Mouse (Mus musculus): Measurements from ENCODE around the gene Nacc2. TPM values are rescaled to one million over a fixed set of nuclear protein-coding genes. Genes with fewer than 3 reads are reported as not detected.
A peak's percentile ranks its signal among the peaks of the same experiment; 100 is the strongest.

Nacc2 gene
- total RNA-seq, 4 experiments from 2014 or later, result 42.6 to 58.0 (median 46.9) TPM

DNA sequence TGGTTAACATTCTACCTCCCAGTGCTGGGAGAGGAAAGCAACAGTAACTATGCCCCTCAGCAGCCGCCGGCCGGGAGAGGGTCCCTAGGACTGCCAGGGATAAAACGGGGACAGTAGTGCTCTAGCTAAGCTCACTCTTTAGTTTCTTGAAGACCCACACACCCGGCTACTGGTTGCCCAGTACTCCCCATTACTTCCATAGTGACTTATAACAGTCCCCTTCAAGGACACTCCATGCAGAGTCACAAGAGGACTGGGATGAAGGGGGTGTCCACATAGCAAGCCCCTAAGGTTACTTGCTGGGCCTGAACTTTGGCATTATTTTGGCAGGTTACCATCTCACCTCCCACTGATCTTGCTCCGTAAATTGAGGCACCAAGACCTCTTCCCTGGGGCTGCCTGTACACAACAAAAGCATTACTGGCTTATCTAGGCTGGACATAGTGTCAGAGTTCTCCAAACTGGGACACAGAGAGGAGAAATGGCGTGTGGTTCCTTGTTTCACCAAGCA, 16.1 kb upstream of the Nacc2 start:
- no peak for DNase-seq

DNA sequence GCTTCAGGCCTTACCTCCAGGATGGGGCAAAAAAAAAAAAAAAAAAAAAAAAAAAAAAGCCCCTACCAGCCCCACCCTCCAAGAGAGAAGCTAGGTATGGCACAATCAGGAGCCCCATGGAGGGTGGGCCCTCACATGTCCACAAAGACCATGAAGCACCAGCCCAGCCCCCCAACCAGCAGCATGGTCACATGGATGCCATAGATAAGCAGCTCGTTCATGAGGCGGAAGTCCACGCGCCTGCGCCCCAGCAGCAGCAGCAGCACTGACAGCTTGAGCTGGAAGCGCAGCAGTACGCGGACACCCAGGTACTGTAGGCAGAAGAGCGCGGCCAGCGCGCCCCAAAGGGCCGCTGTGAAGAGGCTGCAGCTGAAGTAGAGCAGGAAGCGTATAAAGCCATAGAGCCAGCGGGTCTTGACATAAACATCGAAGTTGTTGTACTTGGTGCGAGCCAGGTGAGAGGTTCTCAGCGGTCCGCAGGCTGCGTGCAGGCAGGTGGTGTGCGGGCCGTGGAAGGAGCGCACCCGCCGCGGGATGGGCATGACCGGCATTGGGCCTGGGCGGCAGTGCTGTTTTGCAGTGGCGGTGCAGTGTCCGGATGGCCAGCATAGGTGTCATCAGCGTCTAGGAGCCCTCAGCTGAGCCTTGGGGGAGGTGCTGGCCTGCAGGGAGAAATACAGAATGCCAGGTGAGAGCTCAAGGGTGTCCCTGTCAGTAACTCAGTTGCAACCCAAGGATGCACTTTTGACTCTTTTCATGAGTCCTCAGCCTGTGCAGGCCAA, 15.4 kb upstream of the Nacc2 start:
- DNase-seq, result no peak

DNA sequence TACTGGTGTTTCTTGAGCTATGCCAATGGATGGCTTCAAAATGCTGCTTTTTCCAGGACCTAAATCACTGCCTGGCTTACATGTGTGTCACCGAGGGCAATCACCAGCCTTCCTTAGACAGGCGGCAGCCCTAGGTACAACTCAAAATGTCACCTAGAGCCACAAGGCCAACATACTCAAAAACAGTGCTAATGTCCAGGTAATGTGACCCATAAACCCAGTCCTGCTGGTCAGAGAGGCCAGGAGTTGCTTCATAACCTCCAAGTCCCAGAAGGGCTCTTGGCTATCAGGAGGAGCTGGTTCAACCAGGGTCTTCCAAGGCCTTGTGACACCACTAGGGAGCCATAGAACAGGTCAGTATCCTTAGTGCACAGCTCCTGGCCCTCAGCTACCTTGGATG, 11.6 kb upstream of the Nacc2 start:
- no peak for DNase-seq

DNA sequence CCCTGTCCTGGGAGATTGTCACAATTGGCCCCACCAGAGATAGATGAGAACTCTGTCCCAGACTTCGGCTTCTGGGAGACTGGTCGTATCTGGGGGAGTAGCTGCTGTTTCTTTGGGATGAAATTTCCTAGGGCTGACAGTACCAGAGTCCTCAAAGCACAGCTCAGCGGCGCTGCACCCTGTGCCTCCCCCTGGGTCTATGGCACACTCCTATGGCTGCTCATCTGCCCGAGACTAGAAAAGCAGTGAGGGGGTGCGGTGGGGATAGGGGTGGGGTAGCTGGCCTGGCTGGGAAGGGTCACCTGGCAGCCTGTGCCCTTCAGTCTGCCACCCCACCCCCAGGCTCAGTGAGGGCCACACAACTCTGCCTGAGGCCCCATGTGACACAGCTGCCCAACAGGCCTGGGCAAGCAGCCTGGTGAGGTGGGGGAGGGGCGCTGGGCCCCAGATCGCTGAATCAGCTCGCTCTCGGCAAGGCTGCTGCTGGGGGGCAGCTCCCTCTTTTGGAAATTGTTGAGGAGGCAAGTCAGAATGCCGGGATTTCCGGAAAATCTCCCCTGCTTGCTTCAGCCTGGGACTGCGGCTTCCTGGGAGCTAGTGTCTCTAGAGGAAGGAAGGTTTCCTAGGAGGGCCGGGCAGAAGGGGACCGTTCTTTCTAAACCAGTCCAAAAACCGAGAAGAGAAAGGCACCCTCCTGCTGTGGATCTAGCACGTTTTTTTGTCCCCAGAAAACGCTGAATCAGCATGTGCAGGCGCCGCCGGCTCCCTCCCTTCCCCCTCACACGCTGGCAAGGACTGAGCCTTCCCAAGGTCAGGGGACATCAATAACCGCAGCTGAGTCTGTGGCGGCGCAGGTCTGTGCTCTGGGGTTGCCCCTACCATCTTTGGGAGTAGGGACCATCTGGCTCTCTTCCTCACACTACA, 9.9 kb upstream of the Nacc2 start:
- peak; percentile 86 for DNase-seq

DNA sequence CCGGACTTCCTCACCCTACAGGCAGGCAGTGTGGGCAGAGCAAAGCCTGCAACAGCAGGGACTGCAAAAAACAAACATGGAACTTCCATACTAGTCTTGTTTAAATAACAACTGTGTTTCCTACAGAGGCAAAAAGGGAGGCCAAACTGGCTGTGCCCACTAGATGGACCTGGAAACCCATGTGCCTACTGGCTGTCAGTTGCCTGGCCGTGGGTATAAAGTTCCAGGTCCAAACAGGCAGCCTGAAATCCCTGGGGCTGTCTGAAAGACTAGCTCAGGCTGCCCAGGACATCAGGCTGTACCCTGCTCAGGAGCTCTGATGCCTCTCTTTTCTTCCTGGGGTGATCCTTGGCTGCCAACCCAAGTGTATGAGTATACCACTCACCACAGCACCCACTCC, 8.3 kb upstream of the Nacc2 start:
- no peak for DNase-seq

DNA sequence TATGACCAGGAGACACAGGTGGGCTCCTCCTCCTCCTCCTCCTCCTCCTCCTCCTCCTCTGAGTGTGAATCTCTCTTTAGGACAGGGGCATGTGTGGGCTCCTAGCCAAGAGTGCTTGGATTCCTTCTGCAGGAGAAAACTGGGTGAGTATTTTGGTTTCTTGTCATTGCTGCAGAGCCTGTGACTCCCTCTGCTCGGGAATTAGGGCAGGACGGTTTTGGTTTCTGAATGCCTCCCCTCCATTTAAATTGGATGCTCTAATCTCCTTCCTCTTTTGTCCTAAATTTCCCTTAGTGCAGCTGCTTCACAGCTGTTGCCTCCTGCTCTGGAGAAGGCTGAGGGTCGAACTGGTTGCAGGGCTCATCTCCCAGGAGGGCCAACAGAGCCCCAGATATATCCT, 6.9 kb upstream of the Nacc2 start:
- DNase-seq, result no peak

DNA sequence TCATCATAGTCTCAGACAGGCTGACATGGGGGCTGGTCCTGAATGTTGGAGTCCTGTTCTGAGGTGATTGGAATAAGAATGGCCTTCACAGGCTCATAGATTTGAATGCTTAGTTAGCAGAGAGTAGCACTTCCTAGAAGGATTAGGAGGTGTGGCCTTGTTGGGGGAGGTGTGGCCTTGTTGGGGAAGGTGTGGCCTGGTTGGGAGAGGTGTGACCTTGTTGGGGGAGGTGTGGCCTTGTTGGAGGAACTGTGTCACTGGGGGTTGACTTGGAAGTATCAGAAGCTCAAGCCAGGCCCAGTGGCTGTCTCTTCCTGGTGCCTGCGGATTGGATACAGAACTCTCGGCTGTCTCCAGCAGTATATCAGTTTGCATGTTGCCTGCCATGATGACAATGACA, 6.3 kb upstream of the Nacc2 start:
- no peak for DNase-seq

DNA sequence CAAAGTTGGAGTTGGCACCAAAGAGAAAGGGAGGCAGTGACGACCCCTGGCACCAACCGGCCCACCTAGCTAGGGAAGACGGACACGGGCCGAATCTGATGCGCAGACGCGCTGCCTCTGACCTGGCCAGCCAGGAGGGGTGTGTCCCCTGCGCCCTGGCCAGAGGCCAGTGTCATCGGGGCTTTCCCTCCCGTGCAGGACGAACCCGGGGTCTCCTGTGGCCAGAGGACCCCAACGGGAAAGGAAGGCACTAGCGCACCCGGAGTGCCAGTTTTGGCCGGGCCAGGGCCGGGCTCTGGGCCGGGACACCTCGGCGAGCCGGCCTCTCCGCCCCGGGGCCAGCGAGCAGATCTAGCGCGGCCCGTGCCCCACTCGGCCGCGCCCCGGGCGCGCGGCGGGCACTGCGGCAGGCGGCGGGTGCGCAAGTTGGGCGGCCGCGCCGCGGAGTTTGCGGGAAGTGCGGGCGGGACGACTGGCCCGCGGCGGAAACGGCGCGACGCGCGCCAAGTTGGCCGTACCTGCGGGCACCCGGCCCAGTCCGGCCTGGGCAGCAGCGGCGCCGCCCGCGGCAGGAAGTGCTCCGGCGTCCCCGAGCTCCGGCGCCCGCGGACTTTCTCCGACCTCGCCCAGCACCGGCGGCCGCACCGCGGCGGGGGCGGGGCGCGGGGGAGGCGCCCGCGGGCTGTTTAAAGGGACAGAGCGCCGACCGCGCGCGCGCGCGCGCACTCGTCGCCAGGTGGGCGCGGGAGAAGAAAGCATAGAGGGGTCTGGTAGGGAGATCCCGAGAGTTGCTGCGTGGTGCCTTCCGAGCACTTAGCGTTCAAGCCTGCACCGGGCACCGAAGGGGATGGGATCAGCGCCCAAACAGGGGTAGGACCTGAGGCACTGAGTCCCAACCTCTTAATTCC, 595 bp downstream of the Nacc2 start:
- peak; percentile 52 for DNase-seq

DNA sequence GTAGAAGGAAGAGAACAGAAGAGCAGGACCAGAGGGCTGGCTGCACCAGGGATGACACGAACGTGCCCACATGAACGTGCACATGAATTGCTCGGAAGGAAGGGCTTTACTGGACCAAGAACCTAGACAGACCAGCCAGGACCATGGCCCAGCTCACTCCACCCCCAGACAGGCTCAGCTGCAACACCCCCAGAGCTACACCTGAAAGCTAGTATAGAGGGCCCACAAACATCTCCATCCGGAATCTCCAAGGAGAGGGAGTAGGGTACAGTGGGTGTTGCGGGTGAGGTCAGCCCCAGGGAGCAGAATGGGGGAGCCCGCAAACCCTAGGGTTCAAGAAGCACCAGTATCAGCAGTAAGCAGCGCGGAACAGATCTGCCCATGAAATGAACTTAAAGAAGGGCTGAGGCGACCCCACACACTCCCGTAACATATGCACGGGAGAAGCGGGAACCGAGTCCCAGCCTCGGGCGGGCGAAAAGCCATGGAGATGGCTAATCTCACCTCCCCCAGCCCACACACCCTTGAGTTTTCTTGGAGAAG, 1.4 kb downstream of the Nacc2 start:
- no peak for DNase-seq

DNA sequence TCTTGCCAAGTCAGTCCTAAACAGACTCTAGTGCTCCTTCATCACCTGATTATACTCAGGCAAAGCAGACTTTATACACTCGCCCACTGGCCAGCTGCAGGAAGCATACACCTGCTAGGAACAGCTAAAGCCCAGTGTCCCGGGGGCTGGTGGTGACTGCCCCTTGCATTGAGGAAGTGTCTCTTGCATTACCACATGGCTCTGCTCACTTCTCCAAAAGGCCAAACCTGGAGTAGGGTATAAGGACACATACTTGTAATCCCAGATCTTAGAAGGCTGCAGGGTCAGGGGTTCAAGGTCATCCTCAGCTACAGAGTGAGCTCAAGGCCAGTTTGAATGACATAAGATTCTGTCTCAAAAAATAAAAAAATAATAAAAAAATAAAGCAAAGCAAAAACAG, 3.4 kb downstream of the Nacc2 start:
- DNase-seq, result no peak

DNA sequence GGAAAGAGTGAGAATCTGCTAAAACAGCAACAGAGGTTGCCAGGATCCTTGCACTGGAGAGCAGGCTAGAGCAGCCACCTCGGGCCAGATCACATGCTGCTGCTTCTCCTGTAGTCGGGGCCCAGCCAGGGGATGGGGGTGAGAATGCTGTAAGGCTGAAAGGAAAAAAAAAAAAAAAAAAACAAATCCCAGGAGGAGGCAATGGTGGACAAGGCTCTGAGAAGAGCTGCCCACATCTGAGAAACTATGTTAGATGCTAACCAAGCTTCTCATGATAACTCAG, 3.8 kb downstream of the Nacc2 start:
- DNase-seq, result no peak

DNA sequence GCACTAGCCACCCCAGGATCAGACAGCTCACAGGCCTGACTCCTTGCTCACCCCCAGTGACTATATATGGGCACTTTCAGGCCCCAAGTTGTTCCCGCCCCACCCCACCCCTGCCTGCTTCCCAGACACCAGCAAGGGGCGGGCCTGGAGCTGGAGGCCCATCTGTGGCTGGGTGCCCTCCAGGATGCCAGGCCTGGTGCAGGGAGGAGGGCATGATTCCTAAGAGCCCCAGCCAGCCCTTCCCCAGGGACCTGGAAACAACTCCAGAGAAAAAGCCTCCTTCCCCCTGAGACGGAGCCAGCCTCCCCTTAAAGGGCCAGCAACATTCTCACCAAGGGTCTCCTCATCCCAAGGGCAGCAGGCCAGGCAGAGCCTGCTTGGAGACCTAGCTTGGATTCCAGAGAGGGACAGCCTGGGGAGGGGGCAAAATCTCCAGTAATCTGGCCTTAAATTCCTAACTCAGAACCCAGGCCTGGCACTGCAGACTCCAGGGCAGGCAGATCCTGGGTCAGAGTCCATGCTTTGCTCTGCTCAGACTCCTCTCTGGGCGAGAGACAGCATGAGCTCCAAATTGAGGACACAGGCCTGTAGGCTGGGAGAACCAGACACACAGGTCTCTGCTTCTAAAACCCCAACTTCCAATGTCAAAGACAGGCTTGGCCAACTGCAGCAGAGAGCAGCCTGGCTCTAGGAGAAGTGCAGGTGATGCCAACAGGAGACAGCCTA, 4.3 kb downstream of the Nacc2 start:
- DNase-seq, result no peak

DNA sequence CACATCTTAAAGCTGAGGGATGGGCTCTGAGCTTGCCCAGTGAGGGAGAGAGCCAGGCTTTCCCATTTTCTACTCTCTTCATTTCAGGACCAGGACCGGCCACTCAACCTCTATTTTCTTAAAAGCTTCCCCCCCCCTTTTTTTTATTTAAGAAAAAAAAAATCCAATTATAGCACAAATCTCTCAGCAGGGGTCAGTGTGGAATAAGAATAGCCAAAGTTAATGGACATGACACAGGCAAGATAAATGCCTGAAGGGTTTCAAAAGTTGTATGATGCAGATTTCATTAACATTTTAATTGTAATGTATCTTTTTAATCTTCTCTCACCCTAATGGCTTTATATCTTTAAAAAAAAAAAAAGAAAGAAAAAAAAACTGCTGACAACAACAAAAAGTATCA, 5.4 kb downstream of the Nacc2 start:
- no peak for DNase-seq

DNA sequence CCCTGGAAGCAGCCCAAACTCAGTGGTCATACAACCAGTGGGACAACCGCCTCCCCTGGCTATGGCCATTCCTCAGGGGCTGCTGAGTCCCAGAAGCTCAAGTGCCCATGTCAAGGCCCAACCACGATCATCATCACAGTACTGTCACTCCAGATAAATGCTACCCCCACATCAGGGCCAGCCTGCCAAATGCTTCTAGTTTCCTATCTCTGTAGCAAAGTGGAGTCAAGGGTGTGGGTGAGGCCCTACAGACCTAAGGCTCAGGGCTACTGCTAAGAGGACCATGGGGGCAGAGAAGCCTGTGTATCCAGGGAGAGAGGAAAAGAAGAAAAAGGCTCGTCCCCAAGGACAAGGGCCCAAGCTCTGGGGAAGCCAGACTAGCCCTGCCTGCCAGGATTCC, 6.5 kb downstream of the Nacc2 start:
- DNase-seq, result no peak

DNA sequence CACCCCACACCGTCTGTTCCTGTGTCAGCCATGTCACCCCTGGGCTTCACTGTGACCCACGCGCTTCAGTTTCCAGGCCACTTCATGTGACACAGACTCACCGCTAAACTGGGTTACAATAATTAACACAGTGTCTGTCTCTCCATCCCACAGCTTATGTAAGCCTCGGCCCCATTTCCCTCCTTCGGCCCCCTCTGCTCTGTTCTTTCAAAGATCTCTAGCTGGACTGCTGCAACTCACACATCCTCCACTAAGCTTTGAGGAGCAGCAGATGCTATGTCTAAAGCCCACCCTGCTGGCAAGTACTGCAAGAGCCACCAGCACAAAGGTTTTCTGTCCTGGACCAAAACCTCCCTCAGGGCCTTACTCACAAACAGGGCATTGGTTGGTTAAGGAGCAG, 7.8 kb downstream of the Nacc2 start:
- DNase-seq, result no peak

DNA sequence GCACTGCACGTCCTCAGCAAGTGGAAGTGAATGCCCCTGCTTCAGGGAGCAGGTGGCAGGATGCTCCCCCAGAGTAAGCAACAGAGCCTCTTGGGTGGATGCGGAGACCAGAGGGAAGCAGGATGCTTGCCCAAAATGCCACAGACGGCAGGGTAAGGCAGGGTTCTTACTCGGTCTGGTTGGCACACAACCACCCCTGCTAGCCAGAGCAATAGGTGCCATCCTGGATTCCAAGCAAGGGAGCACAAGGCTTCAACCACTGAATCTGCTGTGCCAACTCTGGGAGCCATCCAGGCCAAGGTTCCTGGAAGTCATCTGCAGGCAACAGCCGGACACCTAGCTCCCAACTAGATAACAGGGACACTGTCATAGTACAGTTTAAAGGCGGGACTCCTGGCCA, 14.8 kb downstream of the Nacc2 start:
- no peak for DNase-seq

DNA sequence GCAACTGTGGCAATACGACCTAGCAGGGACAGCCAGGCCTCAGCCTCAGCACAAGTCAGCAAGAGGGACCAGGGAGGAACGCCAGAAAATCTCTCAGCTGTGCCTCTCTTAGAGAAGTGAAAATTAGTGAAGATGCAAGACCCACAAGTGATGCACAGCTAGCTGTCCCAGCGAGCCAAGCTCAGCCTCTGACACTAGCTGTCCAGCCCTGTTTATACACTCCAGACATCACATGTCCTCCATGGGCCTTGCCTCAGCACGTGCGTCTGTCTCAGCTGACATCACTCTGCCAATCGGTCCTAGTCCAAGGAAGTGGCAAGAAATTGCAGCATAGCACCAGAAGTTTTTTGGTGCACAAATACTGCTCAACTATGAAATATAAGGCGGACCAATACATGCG, 16.0 kb downstream of the Nacc2 start:
- no peak for DNase-seq

DNA sequence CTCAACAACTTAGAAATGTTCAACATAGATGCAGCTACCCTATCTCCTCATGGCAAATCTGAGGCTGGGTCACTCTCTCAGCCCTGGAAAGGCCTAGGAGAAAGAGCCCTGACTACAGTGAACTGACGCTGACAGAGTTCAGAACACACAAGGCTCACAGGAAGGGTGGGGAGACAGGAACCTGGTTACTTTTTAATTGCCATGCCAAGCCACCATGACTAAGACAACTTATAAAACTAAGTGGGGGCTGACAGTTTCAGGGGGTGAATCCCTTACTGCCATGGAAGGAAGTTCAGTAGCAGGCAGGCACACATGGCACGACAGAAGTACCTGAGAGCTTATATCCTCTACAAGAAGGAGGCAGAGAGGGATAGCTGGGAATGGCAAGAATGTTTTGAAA, 16.8 kb downstream of the Nacc2 start:
- DNase-seq, result no peak

DNA sequence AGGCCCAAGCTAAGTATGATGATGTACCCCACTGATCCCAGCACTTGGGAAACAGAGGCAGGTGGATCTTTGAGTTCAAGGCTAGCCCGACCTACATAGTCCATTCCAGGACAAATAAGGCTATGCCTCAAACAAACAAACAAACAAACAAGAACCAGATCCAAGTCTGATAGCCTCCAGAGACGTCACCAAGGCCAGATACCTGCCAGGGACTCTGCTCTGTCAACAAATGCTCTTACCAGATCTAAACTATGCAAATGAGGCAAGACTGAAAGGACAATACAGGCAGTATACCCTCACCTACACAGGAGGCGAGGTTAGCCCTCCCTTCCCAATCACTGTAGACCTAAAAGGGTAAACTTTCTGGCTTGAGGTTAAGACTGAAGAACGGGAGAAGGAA, 22.7 kb downstream of the Nacc2 start:
- DNase-seq, result no peak

DNA sequence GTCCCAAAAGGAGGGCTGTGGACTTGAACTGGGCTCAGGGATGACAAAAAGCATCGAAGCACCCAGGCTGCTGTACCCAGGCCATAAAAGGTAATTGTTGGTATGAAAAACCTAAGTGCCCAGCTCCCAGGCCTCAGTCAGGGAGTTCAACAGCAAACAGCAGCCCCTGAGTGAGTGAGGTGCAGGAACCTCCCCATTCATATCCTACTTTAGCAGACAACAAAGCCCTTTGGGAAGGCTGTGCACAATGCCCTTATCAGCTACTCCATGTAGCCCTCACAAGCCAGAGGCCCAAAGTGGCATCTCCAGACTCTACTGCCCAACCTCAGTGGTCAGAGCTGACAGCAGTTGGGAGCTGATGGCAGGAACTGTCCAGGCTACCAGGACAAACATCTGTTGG, 23.2 kb downstream of the Nacc2 start:
- DNase-seq, result no peak

DNA sequence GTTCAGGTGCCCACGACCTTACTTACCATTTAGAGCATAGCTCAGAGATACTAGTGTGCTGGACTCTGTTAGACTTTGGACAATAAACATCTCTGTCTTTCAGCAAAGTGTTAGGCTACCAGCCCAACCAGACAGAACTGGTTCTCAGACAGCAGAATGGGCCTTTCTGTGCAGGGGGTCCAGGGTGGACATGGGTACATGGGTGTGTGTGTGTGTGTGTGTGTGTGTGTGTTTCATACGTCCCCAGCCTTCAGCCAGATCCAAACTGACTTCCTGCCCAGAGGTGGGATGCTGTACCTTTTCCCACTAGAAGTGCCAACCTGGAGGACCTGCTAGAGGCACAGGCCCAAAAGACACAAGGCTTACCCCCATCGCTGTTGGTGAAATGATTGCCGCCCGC, 23.8 kb downstream of the Nacc2 start:
- DNase-seq, result no peak

DNA sequence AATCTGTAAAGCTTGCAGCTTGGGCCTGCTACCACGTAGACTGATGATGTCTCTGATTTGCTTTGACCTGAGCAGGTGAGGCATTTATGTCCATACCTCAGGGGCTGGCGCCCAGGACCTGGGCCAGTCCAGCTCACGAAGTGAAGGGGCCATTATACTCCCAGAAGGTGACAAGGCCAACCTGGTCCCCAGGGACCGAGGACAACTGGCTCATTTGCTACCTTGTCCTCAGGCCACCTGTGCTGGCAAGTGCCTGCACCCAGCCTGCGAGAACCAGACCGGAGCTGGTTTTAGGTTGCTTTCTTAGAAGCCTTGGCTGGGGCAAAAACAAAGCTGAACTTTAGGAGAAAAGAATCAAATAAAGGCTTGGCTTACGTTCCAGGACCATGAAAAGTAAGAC, 29.1 kb downstream of the Nacc2 start:
- no peak for DNase-seq
